Mouse (Mus musculus) retina, postnatal 1 day (tissue): ENCODE data around the gene Lce3f.

Experiments
- DNase-seq: peaks from one replicate; pipeline ENCODE4 v3.0.0-alpha.2; 2012

The Lce3f gene

DNA sequence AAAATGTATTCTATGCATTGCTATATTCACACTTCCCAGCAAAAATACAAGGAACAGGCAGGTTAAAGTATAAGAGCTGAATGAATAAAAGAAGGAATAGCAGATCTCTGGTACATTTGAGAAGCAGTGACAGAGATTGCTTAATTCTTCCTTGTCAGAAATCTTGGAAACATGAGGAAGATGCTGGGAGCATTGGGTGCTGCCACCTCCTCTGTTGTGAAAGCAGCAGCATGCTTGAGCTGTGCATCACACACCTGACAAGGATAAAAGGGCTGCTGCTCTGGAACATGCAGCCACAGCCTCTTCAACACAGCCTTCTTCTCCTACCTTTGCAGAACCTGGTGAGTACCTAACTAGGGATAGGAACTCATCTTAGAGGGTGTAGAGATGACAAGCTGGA is at the start of gene Lce3f:
Gene Lce3f, plus strand, starts transcription at position 301 of the 400 bp plus-strand sequence.
- DNase-seq = no peak

DNA sequence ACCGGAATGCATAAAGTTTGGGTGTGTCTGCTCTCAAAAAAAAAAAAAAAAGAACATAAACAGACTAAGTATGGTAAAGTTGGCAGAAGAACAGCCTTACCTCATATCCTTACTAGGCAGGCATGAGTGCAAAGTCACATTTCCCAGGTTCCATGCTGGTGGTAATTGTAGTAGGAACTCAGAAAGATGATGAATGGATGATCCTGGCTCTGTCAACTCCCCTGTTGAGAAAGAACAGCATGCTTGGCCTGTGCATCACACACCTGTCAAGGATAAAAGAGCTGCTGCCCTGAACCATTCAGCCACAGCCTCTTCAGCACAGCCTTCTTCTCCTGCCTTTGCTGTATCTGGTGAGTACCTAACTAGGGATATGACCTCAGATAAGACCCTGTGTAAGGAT is 47.8 kb upstream of the Lce3f start, which contains the start of gene Lce3c:
Gene Lce3c, plus strand, starts transcription at position 301 of the 400 bp plus-strand sequence.
- no peak for DNase-seq

GRCm38 (mm10) chr3:92957090-92957489 is 34.9 kb upstream of the Lce3f start, which contains the start of gene Lce3d:
Gene Lce3d, plus strand, starts transcription at chr3:92957390.
- DNase-seq = no peak

DNA sequence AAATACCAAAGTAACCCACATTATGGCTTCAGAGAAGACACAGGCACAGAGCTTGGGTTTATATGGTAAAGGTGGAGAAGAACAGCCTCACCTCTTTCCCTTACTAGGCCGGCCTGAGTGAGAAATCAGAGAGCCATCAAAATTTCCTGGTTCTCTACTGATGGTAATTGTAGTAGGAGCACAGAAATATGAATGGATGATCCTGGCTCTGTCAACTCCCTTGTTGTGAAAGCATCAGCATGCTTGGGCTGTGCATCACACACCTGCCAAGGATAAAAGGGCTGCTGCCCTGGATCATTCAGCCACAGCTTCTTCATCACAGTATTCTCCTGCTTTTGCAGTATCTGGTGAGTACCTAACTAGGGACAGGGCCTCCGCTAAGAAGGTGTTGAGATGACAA is 25.3 kb upstream of the Lce3f start, which contains the start of gene Lce3e:
Gene Lce3e, plus strand, starts transcription at position 301 of the 400 bp plus-strand sequence.
- DNase-seq = no peak

DNA sequence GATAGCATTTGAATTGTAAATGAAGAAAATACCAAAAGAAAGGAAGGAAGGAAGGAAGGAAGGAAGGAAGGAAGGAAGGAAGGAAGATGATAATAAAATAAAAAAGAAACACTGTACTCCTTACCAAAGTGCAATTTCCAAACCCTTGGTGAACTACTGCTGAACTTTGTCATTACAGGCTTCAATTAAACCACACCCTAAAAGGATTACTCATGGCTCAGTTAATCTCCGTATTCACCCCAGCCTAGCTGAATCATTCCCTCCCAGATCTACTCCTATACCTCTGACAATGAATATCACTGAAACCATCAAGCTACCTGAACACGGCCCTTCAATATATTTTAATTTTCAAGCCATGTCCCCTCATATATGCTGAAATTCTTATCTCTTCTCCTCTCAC is 13.5 kb upstream of the Lce3f start:
- DNase-seq = no peak

DNA sequence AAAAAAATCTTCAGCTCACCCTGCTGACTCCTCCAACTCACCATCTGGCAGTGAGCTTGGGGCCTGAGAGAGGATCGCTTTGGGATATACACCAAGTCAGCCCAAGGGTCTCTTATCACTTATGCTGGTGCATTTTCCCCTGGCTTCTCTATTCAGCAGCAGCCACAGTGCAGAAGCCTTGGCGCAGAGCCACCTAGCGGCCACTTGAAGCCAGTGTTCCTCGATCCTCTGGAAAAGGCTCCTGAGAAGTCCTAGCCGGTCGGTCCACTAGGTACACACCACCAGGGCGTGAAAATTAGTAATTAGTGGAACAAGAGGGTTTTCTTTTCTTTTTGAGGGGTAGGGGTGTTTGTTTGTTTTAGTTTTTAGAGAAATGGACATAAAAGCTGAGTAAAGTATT is 6.7 kb downstream of the Lce3f start:
- DNase-seq = peak; percentile 76

GRCm38 (mm10) chr3:93000621-93001020 is 8.6 kb downstream of the Lce3f start:
- no peak for DNase-seq

GRCm38 (mm10) chr3:93002843-93003242 is 10.8 kb downstream of the Lce3f start:
- peak; percentile 11 for DNase-seq

DNA sequence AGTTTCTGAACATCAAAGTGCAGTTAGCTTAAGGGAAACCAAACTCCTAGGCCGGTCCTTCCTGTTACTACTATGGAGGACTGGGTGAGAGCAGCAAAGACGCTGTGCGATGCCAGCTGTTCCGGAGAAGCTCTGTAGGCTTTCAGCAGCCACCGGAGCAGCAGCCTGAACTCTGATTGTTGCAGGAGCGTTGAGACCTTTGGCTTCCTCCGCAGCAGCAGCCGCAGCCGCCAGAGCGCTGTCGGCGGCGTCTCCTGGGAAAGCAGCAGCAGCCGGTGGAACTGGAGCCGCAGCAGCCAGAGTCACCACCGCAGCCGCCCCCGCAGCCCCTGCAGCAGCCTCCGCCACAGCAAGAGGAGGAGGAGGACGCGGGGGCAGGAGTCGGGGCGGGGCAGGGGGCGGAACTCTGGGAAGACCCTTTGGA is 22.4 kb downstream of the Lce3f start:
- peak; percentile 76 for DNase-seq

DNA sequence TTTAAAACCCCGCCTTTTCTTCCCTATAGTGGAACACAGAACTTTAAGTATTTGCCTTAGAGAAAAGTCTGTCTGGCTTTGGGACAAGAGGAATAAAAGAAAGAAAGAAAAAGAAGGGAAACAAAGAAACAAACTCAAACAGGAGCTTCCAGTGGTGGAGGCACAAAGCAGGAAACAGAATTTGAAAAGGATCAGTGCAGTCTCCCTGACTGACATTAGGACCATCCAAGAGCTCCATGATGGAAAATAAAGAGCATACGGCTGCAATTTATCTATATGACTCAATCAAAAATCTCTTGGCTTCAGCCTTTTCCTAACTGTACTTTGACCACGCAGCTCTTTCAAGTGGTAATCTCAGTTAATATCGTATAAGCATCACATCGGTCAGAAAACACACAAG is 22.8 kb downstream of the Lce3f start:
- DNase-seq = no peak

GRCm38 (mm10) chr3:93015460-93016104 is 23.6 kb downstream of the Lce3f start, which contains the start of gene Crct1:
Gene Crct1, minus strand, starts transcription at chr3:93015687.
- DNase-seq = peak; percentile 3

DNA sequence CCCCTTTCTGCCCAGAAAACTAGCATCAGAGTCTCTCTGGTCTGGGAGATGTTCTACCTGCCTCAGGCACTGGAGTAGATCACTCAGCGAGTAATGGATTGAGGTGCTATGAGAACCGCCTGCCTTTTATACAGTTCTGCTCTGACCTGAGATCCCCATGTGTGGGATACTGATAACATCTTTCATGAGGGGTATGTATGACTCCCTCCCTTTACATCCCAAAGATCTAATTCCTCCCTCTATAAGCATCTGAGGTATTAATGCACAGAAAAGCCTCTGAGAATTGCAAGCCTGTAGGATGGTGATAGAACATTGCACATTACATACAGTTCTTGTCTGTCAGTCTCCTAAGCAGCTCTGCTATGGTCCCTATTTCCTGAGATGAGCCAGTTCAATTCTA is 26.9 kb downstream of the Lce3f start, which contains the start of gene Lce1m:
Gene Lce1m, minus strand, starts transcription at position 101 of the 400 bp plus-strand sequence.
- no peak for DNase-seq

DNA sequence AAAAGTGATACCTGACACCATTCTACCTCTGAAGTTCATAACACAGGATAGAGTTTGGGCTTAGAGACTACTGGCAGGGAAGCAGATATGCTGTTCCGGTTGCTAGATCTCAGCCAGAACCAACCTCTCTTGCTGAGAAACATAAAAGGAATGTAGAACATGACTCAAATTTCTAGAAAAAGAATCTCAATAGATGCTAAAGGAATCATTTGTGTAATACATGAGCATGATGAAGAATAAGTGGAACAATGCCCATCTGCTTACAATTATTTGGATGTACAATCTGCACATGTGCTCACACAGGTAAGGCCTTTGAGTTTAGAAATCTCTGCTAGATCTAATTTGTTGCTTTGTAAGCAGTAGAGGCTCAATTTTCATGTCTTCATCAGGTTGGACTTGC is 29.1 kb downstream of the Lce3f start:
- no peak for DNase-seq

GRCm38 (mm10) chr3:93023411-93024184 is 31.6 kb downstream of the Lce3f start:
- DNase-seq = no peak

GRCm38 (mm10) chr3:93025486-93025885 is 33.5 kb downstream of the Lce3f start:
- no peak for DNase-seq

DNA sequence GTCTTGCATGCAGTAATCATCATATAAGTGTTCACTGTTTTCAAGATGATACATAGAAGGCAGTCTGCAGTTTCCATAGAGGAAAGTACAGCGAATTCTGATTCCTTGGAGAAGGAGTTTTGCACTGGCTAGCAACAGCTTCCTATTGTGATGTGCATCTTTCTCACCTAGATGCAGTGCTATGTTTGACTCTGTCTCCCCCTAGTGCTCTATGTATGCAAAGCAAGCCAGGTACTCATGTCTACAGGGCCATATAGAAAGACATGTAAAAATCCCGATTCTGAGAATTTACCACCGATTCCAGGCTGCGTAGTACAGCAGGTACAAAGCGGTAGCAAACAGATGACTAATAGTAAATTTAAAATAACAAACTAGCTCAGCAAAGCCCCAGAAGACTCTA is 39.4 kb downstream of the Lce3f start:
- peak; percentile 72 for DNase-seq
